In the genomic region with DNA sequence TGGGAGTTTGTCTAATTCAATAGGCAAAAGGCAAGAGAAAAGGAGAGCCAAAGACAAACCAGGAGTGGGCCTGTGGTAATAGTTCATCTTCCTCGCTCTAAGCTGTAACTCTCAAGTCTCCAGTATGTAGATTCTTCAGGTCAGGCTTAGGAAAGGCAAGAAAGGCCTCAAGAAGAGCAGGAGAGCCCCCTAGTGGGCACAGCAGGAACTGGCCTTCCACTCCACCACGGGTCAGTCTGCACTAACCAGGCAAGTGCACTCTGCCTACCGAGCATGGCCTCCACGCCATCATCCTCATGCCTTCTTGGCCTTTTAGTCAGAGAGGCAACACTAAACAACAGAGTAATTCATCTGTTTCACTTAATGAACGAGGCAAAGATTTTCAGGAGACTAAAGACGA, we compare ENCODE assay signal across 8 mouse cellular contexts. TPM values are rescaled to one million over a fixed set of nuclear protein-coding genes. Genes with fewer than 3 reads are reported as not detected.
DNase-seq lines count a peak whose midpoint lies in the region; ATAC-seq and TF ChIP-seq lines count a peak whose summit lies in the region.

No protein-coding gene starts in this region.

- H3K4me1 ChIP-seq in cerebellum, adult 2 months (ENCODE audit: control insufficient read depth, insufficient read depth, low read length) = no peaks in the 10 kb centered on the region

- CTCF ChIA-PET in Patski (lab: Charles Lee) = interaction anchor here (0.7 to 4.5 kb wide), 16 partner anchors 8 to 56 kb away, joined by 3 to 46 read pairs (median 6); partner anchors contain the start of gene Rpia

- POLR2A ChIA-PET in Patski (lab: Charles Lee) = interaction anchor here (0.7 kb wide), 1 partner anchor 12 kb away, joined by 4 read pairs; no protein-coding TSS in a partner anchor

- no peak overlapping the region for H3K27ac ChIP-seq in cerebellum, adult 2 months (ENCODE audit: insufficient read depth, low read length)

- 33% methylated on average over 6 of the region's 6 CpGs for WGBS in cerebellum, adult 2 months

- TF ChIP-seq CTCF in Patski (IDR thresholded peaks at IDR 0.05) = peak; percentile 98
- TF ChIP-seq CTCF in cerebellum, adult 2 months (IDR thresholded peaks at IDR 0.05; ENCODE audit: borderline replicate concordance, insufficient read depth, low read depth, low read length) = peak; percentile 95

- no peaks in the 10 kb centered on the region for H3K27me3 ChIP-seq in Patski
- H3K27me3 ChIP-seq in cerebellum, adult 2 months (ENCODE audit: control insufficient read depth, insufficient read depth, low read length) = no peaks in the 10 kb centered on the region

- H3K4me3 ChIP-seq in cerebellum, adult 2 months (replicated peaks; ENCODE audit: insufficient read depth, low read depth, low read length) = no peak overlapping the region

- ATAC-seq in Patski = peak; percentile 92
- peak; percentile 87 for ATAC-seq in megakaryocyte-erythroid progenitor cell, adult 5-6 weeks (replicated peaks; ENCODE audit: low FRiP score, low TSS enrichment, poor library complexity, severe bottlenecking)

- no peak for DNase-seq in Patski (ENCODE audit: low read depth, low spot score)
- DNase-seq in cerebellum, adult 2 months = peak; percentile 69 to 78
- DNase-seq in frontal cortex, adult 2 months (ENCODE audit: extremely low spot score in 1 of 2, low spot score in 1 of 2) = peak; percentile 49 to 90
- peak; percentile 86 for DNase-seq in induced T-regulatory cell, adult 2 months (ENCODE audit: low read depth)
- peak; percentile 54 to 74 for DNase-seq in left cerebral cortex, adult 8-10 months (ENCODE audit: low spot score in 2 of 2)
- DNase-seq in right cerebral cortex, postnatal 14 days = peak; percentile 78
- DNase-seq in yolk sac, embryonic 10.5 days (ENCODE audit: low spot score) = peak; percentile 57

- in situ Hi-C loops in Patski (cut with MboI; ENCODE audit: low pct_unique_long_range_greater_than_20kb) = loop anchor here (5.0 kb wide), 1 partner anchor 46 kb away; no protein-coding TSS in a partner anchor

- no peak for TF ChIP-seq POLR2A in cerebellum, adult 2 months (IDR thresholded peaks at IDR 0.05; ENCODE audit: borderline replicate concordance, insufficient read depth, low read length)

RNA-seq across cellular contexts. Expression of gene Rpia, which starts 23.3 kb away (rescaled TPM):
- 13.7 TPM for polyA plus RNA-seq in Patski (2021)
- 17.7 and 18.4 TPM in 2 replicates for polyA plus RNA-seq in cerebellum, adult 2 months (2012; rRNA removed)
- polyA plus RNA-seq in frontal cortex, adult 2 months (2012; rRNA removed) = 15.7 and 16.7 TPM in 2 replicates
- 10 to 100 TPM; 11.5 to 16.0 (median 14.0) TPM for total RNA-seq in left cerebral cortex, adult 8-10 months (2022)
- total RNA-seq in megakaryocyte-erythroid progenitor cell, adult 5-6 weeks (2014; fragmentation: Nextera tagmentation) = 127 and 143 TPM in 2 replicates
- total RNA-seq in megakaryocyte-erythroid progenitor cell, adult 5-6 weeks (2017) = 247 and 276 TPM in 2 replicates
